Mouse (Mus musculus): ENCODE measurements around the gene Trpv1.

Trpv1 gene

GRCm38 (mm10) chr11:73233992-73234391 is at the start of gene Trpv1:
Gene Trpv1, plus strand, starts transcription at chr11:73234292.
- in situ Hi-C loops (cut with MseI, MboI), result no loop called here

DNA sequence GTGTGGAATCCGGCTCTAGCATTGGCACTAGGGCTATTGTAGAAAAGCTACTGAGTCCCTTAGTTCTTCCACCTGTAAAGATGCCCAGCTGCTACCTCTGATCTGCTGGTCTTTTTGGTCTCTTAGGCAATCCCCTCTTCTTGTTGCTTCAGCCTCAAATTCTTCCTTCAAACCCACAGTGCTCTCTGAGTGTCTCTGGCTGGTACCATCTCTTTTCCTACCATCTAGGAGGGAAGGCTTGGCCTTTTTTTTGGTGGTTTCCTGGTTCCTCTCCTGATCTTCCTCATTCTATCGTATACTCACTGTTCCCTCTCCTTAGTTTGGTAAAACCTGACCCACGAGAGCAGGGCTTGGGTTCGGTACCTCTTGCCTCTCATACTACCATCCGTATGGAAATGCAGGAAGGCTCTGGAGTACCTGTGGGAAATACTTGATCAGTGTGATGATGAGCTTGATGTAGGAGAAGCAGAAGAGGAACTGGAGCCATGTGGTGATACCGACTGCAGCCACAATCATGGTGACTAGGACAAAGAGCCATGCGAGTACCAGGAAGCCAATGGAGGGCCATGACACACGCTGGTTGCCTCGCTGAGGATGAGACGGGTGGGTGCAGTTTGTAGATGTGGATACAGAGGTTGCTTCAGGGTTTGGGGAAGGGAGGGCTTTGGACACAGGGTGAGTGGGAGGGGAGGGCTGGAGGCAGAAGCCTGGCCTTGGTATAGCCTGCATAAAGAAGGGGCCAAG is 48.0 kb upstream of the Trpv1 start:
- in situ Hi-C loops (cut with MseI, MboI), result no loop called here

- in situ Hi-C loops (cut with MseI, MboI), result no loop called here
These were observed 46.9 kb upstream of the Trpv1 start for GRCm38 (mm10) chr11:73187231-73187630.

GRCm38 (mm10) chr11:73193047-73193446 is 41.0 kb upstream of the Trpv1 start:
- in situ Hi-C loops (cut with MseI, MboI), result no loop called here

GRCm38 (mm10) chr11:73194444-73194843 is 39.6 kb upstream of the Trpv1 start:
- in situ Hi-C loops (cut with MseI, MboI), result no loop called here

GRCm38 (mm10) chr11:73198190-73198589 is 35.9 kb upstream of the Trpv1 start:
- in situ Hi-C loops (cut with MseI, MboI), result no loop called here

- in situ Hi-C loops (cut with MseI, MboI), result no loop called here
These were observed 35.4 kb upstream of the Trpv1 start, which contains the start of gene Ctns for GRCm38 (mm10) chr11:73198603-73199229. Gene Ctns, minus strand, starts transcription at chr11:73199042.

DNA sequence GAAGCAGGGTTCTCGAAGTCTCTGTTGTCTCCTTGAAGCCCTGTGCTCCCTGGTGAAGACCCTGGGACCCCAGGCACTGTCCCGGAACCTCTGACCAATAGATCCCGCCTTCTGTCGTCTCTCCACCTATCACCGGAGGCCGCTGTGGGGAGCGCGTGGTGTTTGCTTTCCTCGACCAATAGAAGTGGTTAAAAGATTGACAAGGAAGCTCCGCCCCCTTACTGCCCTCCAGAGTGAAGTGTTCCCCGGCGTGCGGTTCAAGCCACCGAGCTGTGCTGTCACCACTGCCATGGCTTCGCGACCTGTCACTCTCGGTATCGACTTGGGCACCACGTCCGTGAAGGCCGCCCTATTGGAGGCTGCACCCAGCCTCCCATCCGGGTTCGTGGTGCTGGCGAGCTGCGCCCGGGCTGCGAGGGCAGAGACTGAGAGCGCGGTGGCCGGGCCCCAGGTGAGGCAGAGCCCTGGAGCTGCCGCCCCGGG is 34.8 kb upstream of the Trpv1 start, which contains the start of gene Shpk:
Shpk (plus strand) TSS at position 231 of the 483 bp plus-strand sequence.
- in situ Hi-C loops (cut with MseI, MboI), result no loop called here

DNA sequence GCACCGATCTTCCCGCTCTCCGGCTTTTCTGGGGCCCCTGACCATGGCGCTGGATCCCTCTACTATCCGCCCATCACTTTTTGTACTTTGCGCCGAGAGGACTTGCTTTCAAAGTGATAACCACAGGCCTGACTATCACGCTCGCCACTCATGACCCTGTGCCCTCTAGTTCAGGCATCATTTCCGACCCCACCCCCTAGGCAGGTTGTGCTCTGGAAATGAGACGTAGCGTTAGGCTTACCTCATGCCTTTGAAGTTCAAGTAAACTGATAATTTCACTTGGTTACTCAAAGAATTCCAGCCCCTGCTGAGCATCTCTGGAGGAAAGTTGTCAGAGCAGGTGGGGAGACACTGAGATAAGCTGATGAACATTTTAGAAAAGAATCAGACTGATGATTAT is 34.2 kb upstream of the Trpv1 start:
- in situ Hi-C loops (cut with MseI, MboI), result no loop called here

DNA sequence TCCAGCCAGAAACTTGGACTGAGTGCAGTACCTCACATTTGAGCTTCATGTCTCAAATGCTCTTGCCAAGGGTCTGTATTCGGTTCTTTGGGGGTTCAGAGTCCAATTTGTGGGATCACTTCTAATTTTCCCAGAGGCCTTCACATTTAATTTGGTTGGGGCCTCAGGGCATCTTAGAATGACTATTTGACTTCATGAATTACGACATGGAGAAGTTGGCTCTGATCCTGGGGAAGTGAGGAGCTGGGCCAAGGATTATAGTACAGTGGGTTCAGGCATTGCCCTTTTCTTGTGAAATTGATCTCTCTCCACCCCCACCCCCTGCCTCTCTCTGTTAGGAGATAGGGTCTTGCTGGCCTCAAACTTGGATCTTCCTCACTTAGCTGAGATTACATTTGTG is 33.1 kb upstream of the Trpv1 start:
- in situ Hi-C loops (cut with MseI, MboI), result no loop called here

DNA sequence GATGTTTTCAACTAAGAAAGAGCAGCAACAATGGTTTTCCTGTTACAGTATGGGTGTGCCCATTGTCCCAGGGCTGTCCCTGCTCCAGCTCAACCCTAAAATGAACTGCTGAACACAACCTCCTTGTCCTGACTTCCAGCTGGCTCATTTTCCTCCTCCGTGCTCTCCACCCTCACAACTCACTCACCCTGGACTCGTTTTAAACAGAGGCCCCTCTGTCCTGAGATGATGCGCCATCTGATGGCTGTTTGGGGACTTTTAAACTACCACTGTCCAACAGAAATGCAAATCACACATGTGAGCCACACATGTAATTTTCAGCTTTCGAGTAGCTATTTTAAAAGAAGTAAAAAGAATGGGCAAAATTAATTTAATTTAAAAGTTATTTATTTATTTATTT is 32.5 kb upstream of the Trpv1 start:
- in situ Hi-C loops (cut with MseI, MboI), result no loop called here

DNA sequence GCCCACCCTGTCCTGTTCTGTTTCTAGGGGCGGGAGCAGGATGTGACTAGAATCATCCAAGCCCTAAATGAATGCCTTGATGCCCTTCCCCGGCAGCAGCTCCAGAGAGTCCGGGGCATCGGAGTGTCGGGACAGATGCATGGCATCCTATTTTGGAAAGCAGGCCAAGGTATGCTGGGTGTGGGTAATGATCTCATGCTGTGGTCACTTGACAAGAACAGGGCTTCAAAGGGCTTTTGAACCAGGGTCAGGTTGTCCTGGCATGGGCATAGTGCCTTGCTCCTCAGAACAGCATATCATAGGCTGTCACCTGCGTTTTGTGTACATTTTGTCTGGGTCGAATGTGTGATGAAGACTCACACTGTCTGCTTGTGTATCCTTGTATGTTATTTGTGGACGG is 30.2 kb upstream of the Trpv1 start:
- in situ Hi-C loops (cut with MseI, MboI), result no loop called here

GRCm38 (mm10) chr11:73205194-73205593 is 28.9 kb upstream of the Trpv1 start:
- in situ Hi-C loops (cut with MseI, MboI), result no loop called here

GRCm38 (mm10) chr11:73207621-73208020 is 26.5 kb upstream of the Trpv1 start:
- in situ Hi-C loops (cut with MseI, MboI), result no loop called here

DNA sequence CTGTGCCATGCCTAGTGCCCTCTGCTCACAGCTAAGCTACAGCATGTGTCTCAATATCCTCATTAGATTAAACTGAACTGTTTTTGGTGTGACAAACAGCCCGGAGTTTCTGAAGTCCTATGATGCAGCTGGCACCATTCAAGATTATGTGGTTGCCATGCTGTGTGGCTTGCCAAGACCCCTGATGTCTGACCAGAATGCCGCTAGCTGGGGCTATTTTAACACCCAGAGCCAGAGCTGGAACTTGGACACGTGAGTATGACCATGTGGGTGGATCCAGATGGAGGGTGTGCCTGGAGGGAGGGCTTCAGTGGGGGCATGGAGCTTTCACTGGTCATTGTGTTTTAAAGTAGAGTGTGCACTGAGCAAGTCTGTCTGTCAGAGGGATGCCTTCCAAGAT is 20.1 kb upstream of the Trpv1 start:
- in situ Hi-C loops (cut with MseI, MboI), result no loop called here

- in situ Hi-C loops (cut with MseI, MboI), result no loop called here
These were observed 14.4 kb upstream of the Trpv1 start for GRCm38 (mm10) chr11:73219671-73220070.

DNA sequence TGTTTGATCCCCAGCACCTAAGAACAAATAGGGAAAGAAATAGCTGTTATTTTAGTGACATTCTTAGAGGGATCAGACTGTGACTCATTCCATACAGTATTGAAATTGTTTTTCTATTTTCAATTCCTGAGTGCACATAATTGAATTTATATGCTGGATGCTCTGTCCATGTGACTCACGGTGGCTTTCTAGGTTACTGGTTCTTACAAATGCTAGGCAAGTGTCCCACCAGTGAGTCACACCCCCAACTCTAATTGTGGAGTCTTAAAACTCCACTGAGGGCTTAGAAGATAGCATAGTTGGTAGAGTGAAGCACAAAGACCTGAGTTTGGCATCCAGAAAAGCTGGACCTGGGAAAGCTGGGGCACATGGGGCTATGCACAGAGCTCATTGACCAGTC is 13.4 kb upstream of the Trpv1 start:
- in situ Hi-C loops (cut with MseI, MboI), result no loop called here

- in situ Hi-C loops (cut with MseI, MboI), result no loop called here
These were observed 11.2 kb upstream of the Trpv1 start for GRCm38 (mm10) chr11:73222846-73223245.

DNA sequence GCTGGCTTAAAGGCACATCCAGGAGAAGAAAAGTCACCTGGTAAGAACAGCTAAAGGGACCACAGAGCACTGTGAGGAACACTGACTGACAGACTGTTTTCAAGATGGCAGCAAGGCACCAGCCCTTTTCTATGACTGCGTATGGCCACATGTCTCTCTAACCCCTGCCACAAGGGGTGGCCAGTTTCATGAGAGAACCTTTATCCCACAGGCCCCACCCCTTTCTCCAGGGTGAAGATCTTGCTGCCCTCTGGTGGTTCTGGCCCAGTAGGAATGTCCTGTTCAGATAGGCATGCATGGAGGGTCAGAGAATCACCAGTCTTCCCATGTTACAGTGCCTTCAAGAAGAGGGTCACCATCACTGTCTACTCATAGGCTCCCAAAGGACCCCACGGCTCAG is 10.1 kb upstream of the Trpv1 start:
- in situ Hi-C loops (cut with MseI, MboI), result no loop called here

DNA sequence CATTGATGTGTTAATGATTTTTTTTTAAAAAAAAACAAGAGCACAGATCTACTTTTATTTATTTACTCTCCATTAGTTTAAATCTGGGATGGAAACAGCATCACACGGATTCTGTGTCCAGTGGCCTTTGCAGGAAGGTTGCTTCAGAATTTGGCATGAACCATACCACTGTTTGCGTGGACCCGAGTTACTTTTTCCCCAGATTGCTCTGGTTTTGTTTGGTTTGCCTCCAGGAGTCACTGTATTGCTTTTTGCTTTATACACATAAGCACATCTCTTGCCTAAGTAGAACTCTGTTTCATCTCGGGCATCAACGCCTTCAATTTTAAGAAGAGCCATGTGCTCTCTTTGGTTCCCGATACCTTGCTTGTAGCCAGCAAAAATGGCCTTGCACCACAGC is 8.2 kb upstream of the Trpv1 start:
- in situ Hi-C loops (cut with MseI, MboI), result no loop called here

GRCm38 (mm10) chr11:73228881-73229280 is 5.2 kb upstream of the Trpv1 start:
- in situ Hi-C loops (cut with MseI, MboI), result no loop called here

DNA sequence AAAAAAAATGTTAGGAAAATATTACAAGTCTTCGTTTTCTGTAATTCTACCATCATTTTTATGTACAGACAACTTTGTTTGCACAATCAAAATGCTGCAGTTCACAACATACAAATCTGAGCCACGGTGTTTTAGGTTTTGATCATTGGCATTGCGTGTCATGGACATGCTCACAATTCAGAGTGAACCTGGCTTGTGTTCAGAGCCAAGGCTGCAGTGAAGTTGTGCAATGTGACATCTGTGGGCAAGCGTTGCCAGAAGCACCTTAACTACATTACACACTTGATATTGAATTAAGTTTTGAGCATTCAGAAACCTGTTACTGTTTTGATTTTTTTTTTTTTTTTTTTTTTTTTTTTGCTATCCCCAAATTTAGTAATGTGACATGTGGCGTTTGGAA is 4.0 kb upstream of the Trpv1 start:
- in situ Hi-C loops (cut with MseI, MboI), result no loop called here

DNA sequence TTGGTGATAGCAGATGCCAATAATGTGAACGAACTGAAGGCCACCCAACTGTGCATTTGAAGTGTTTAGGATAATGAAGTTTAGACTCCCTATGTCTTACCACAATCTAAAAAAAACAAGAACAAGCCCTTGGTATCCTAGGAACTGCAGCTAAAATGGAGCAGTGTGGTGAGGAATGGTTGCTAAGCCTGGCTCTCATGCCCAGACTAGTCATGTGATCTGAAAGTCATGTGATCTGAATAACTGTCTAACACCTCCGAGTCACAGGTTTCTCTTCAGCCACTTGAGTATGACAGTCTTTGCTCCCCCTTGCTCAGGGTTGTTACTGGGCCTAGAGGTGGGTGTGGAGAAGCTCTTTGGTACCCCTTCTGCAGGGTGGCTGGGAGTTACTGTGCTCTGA is 1.6 kb upstream of the Trpv1 start:
- in situ Hi-C loops (cut with MseI, MboI), result no loop called here
